Mouse (Mus musculus): ENCODE data around the gene Mllt1. TPM values are rescaled to one million over a fixed set of nuclear protein-coding genes. Genes with fewer than 3 reads are reported as not detected.

Gene Mllt1
- total and polyA plus RNA-seq, 3 experiments: 25.0 to 63.0 TPM; not detected in 1

DNA sequence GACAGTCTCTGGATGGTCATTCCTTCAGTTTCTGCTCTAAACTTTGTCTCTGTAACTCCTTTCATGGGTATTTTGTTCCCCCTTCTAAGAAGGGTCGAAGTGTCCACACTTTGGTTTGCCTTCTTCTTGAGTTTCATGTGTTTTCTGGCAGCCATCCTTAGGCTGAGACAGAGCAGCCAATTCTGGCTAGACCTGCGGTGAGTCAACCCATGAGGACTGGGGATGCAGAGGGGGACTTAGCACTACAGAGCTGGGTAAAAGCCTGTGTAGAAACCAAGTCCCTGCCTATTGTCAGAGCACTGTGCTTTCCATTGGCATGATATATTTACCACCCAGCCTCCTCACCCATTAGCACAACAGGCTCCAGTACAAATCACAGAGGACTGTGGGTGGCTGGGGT lies 18.0 kb downstream of the Mllt1 start:
- no peaks in the 10 kb centered on the region for H3K9me3 ChIP-seq (replicated peaks; ENCODE audit: insufficient read depth, low read length)
- H3K36me3 ChIP-seq (ENCODE audit: control insufficient read depth in 1 of 2, insufficient read depth in 2 of 2, low read length in 2 of 2): peaks cover 0 to 6% of the 10 kb centered on the region in 2 experiments; a peak in 2 of 4 replicates
- H3K4me1 ChIP-seq (ENCODE audit: control insufficient read depth in 1 of 2, insufficient read depth in 2 of 2, low read length in 2 of 2): no peaks in the 10 kb centered on the region; a peak in 2 of 4 replicates
- no peak overlapping the region for H3K9ac ChIP-seq (ENCODE audit: control insufficient read depth, low read depth, low read length, poor library complexity, severe bottlenecking)
- DNase-seq (ENCODE audit: low read depth, low spot score): no peak
- TF ChIP-seq CTCF (IDR thresholded peaks at IDR 0.05 in 2 of 3, conservative IDR thresholded peaks at IDR 0.05 in 1 of 3; ENCODE audit: control insufficient read depth in 1 of 3, insufficient read depth in 1 of 3, low read depth in 2 of 3, low read length in 3 of 3, poor library complexity in 1 of 3, severe bottlenecking in 1 of 3): no peak
- no peak for TF ChIP-seq MAX (IDR thresholded peaks at IDR 0.05; ENCODE audit: low read length)
- TF ChIP-seq MYC (IDR thresholded peaks at IDR 0.05; ENCODE audit: low read depth, low read length): no peak
- no peak for TF ChIP-seq USF1 (IDR thresholded peaks at IDR 0.05; ENCODE audit: low read depth, low read length)
- no peak for TF ChIP-seq MYB (IDR thresholded peaks at IDR 0.05; ENCODE audit: low read depth, low read length)
- TF ChIP-seq MAZ (IDR thresholded peaks at IDR 0.05; ENCODE audit: low read depth, low read length): no peak
- TF ChIP-seq CHD2 (IDR thresholded peaks at IDR 0.05; ENCODE audit: low read length): no peak
- no peak for TF ChIP-seq UBTF (IDR thresholded peaks at IDR 0.05; ENCODE audit: borderline replicate concordance, insufficient read depth, low read depth, low read length)
- no peak for TF ChIP-seq RAD21 (IDR thresholded peaks at IDR 0.05; ENCODE audit: low read depth, low read length)
- no peak for TF ChIP-seq E2F4 (IDR thresholded peaks at IDR 0.05; ENCODE audit: borderline replicate concordance, low read depth, low read length)
- no peak for TF ChIP-seq MEF2A (IDR thresholded peaks at IDR 0.05; ENCODE audit: extremely low read depth, insufficient replicate concordance, low read depth, low read length, poor library complexity, severe bottlenecking)
- no peak for TF ChIP-seq POLR2A (IDR thresholded peaks at IDR 0.05; ENCODE audit: control insufficient read depth in 1 of 2, insufficient read depth in 1 of 2, low read depth in 1 of 2, low read length in 2 of 2, poor library complexity in 1 of 2)
- TF ChIP-seq TBP (IDR thresholded peaks at IDR 0.05; ENCODE audit: low read depth, low read length): no peak
- no peak for TF ChIP-seq POLR2AphosphoS2 (IDR thresholded peaks at IDR 0.05; ENCODE audit: low read length)
- no peak for TF ChIP-seq NRF1 (IDR thresholded peaks at IDR 0.05; ENCODE audit: insufficient read depth, low read depth, low read length, poor library complexity, severe bottlenecking)
- no peak for TF ChIP-seq EP300 (IDR thresholded peaks at IDR 0.05; ENCODE audit: low read depth in 1 of 2, low read length in 2 of 2)
- TF ChIP-seq ETS1 (IDR thresholded peaks at IDR 0.05; ENCODE audit: low read depth, low read length): no peak
- no peaks in the 10 kb centered on the region for H3K79me2 ChIP-seq (ENCODE audit: control insufficient read depth, insufficient read depth, low read length, poor library complexity)
- no peak overlapping the region for H3K27ac ChIP-seq (ENCODE audit: control insufficient read depth, low read depth, low read length)
- no peaks in the 10 kb centered on the region for H3K27me3 ChIP-seq (ENCODE audit: control insufficient read depth in 1 of 2, insufficient read depth in 2 of 2, low read length in 2 of 2)
- no peak overlapping the region for H3K4me3 ChIP-seq (ENCODE audit: control insufficient read depth in 1 of 2, insufficient read depth in 1 of 2, low read depth in 2 of 2, low read length in 2 of 2)

GRCm38 (mm10) chr17:56913444-56913843 lies 21.8 kb downstream of the Mllt1 start:
- DNase-seq (ENCODE audit: low read depth, low spot score): no peak
- H3K27me3 ChIP-seq (ENCODE audit: control insufficient read depth in 1 of 2, insufficient read depth in 2 of 2, low read length in 2 of 2): no peaks in the 10 kb centered on the region
- H3K4me1 ChIP-seq (ENCODE audit: control insufficient read depth in 1 of 2, insufficient read depth in 2 of 2, low read length in 2 of 2): no peaks in the 10 kb centered on the region; a peak in 2 of 4 replicates
- H3K79me2 ChIP-seq (ENCODE audit: control insufficient read depth, insufficient read depth, low read length, poor library complexity): no peaks in the 10 kb centered on the region
- H3K36me3 ChIP-seq (ENCODE audit: control insufficient read depth in 1 of 2, insufficient read depth in 2 of 2, low read length in 2 of 2): peaks cover 0 to 6% of the 10 kb centered on the region in 2 experiments; a peak in 2 of 4 replicates
- TF ChIP-seq JUND (IDR thresholded peaks at IDR 0.05; ENCODE audit: low read depth, low read length): no peak
- no peak for TF ChIP-seq TCF12 (IDR thresholded peaks at IDR 0.05; ENCODE audit: low read depth, low read length)
- no peak for TF ChIP-seq ZMIZ1 (IDR thresholded peaks at IDR 0.05; ENCODE audit: low read depth, low read length)
- no peak for TF ChIP-seq BHLHE40 (IDR thresholded peaks at IDR 0.05; ENCODE audit: borderline replicate concordance, low read depth, low read length)
- TF ChIP-seq CTCF (IDR thresholded peaks at IDR 0.05 in 2 of 3, conservative IDR thresholded peaks at IDR 0.05 in 1 of 3; ENCODE audit: control insufficient read depth in 1 of 3, insufficient read depth in 1 of 3, low read depth in 2 of 3, low read length in 3 of 3, poor library complexity in 1 of 3, severe bottlenecking in 1 of 3): no peak
- no peak for TF ChIP-seq SMC3 (IDR thresholded peaks at IDR 0.05; ENCODE audit: low read depth, low read length)
- TF ChIP-seq RCOR1 (IDR thresholded peaks at IDR 0.05; ENCODE audit: low read depth, low read length): no peak
- TF ChIP-seq EP300 (IDR thresholded peaks at IDR 0.05; ENCODE audit: low read depth in 1 of 2, low read length in 2 of 2): no peak
- no peak for TF ChIP-seq POLR2AphosphoS2 (IDR thresholded peaks at IDR 0.05; ENCODE audit: low read length)
- no peak for TF ChIP-seq UBTF (IDR thresholded peaks at IDR 0.05; ENCODE audit: borderline replicate concordance, insufficient read depth, low read depth, low read length)
- TF ChIP-seq NELFE (IDR thresholded peaks at IDR 0.05; ENCODE audit: low read depth, low read length): no peak
- no peak for TF ChIP-seq POLR2AphosphoS5 (IDR thresholded peaks at IDR 0.05; ENCODE audit: borderline replicate concordance, low read depth, low read length)
- no peak for TF ChIP-seq USF2 (IDR thresholded peaks at IDR 0.05; ENCODE audit: borderline replicate concordance in 1 of 2, insufficient read depth in 1 of 2, low read depth in 1 of 2, low read length in 2 of 2)
- TF ChIP-seq ZNF384 (IDR thresholded peaks at IDR 0.05; ENCODE audit: low read depth, low read length): no peak
- TF ChIP-seq KAT2A (conservative IDR thresholded peaks at IDR 0.05; ENCODE audit: low read depth, low read length): no peak
- TF ChIP-seq HCFC1 (IDR thresholded peaks at IDR 0.05; ENCODE audit: low read depth, low read length): no peak
- TF ChIP-seq MAFK (IDR thresholded peaks at IDR 0.05; ENCODE audit: borderline replicate concordance, low read depth, low read length): no peak
- no peak overlapping the region for H3K4me3 ChIP-seq (ENCODE audit: control insufficient read depth in 1 of 2, insufficient read depth in 1 of 2, low read depth in 2 of 2, low read length in 2 of 2)
- H3K27ac ChIP-seq (ENCODE audit: control insufficient read depth, low read depth, low read length): no peak overlapping the region
- H3K9me3 ChIP-seq (replicated peaks; ENCODE audit: insufficient read depth, low read length): no peaks in the 10 kb centered on the region
- no peak overlapping the region for H3K9ac ChIP-seq (ENCODE audit: control insufficient read depth, low read depth, low read length, poor library complexity, severe bottlenecking)
